Mouse (Mus musculus): ENCODE measurements around the gene Atf6b. TPM values are rescaled to one million over a fixed set of nuclear protein-coding genes. Genes with fewer than 3 reads are reported as not detected.

Gene Atf6b
- polyA plus RNA-seq (2021): 88.4 TPM

GRCm38 (mm10) chr17:34646906-34647787 is at the start of gene Atf6b:
Gene Atf6b, plus strand, starts transcription at chr17:34647146.
- CTCF ChIA-PET: interaction anchor here (1.3 kb wide), 1 partner anchor 28 kb away, joined by 4 read pairs; no protein-coding TSS in a partner anchor
- peak; percentile 79 for DNase-seq (ENCODE audit: low read depth, low spot score)

GRCm38 (mm10) chr17:34597566-34598095 is 49.3 kb upstream of the Atf6b start, which contains the start of gene Ager:
Gene Ager, plus strand, starts transcription at chr17:34597862.
- CTCF ChIA-PET: no interaction called here
- no peak for TF ChIP-seq CTCF (IDR thresholded peaks at IDR 0.05)
- no peak for ATAC-seq
- POLR2A ChIA-PET: interaction anchor here (2.0 kb wide), 1 partner anchor 10 kb away, joined by 6 read pairs; no protein-coding TSS in a partner anchor
- DNase-seq (ENCODE audit: low read depth, low spot score): no peak
- in situ Hi-C loops (cut with MboI; ENCODE audit: low pct_unique_long_range_greater_than_20kb): no loop called here
- no peaks in the 10 kb centered on the region for H3K27me3 ChIP-seq

More at GRCm38 (mm10) chr17:34646906-34647787, at the start of gene Atf6b:
- no peaks in the 10 kb centered on the region for H3K27me3 ChIP-seq
- peak; percentile 92 for ATAC-seq
- in situ Hi-C loops (cut with MboI; ENCODE audit: low pct_unique_long_range_greater_than_20kb): loop anchor here (25.0 kb wide), 1 partner anchor 490 kb away; the partner anchor contains the start of genes Apom, Bag6 and D17H6S53E
- no peak for TF ChIP-seq CTCF (IDR thresholded peaks at IDR 0.05)
- POLR2A ChIA-PET: no interaction called here

DNA sequence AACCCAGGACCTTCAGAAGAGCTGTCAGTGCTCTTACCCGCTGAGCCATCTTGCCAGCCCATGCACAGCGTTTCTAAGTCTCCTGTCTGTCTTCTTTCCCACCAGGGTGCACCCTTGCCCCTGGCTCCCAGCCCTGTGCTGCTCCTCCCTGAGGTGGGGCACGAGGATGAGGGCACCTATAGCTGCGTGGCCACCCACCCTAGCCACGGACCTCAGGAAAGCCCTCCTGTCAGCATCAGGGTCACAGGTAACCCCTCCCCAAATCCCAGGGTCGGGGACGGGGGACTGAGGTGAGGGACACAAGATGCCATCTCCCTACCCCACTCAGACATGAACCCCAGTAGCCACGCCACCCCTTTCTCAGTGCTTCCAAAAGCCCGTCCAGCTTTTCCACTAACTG is 47.1 kb upstream of the Atf6b start:
- DNase-seq (ENCODE audit: low read depth, low spot score) (no peak), ATAC-seq (no peak)
- TF ChIP-seq CTCF (IDR thresholded peaks at IDR 0.05): no peak
- in situ Hi-C loops (cut with MboI; ENCODE audit: low pct_unique_long_range_greater_than_20kb): no loop called here
- POLR2A ChIA-PET: interaction anchor here (1.0 kb wide), 1 partner anchor 9 kb away, joined by 3 read pairs; the partner anchor contains the start of gene Pbx2
- CTCF ChIA-PET: interaction anchor here (0.8 kb wide), 1 partner anchor 10 kb away, joined by 3 read pairs; the partner anchor contains the start of gene Gpsm3
- H3K27me3 ChIP-seq: no peaks in the 10 kb centered on the region

- no peak for ATAC-seq
- H3K27me3 ChIP-seq: no peaks in the 10 kb centered on the region
- ChIA-PET POLR2A (interaction anchor here (0.9 to 5.4 kb wide), 4 partner anchors 8 to 43 kb away, joined by 3 to 28 read pairs (median 4); partner anchors contain the start of genes Fkbpl and Pbx2), CTCF (no interaction called here)
- no peak for DNase-seq (ENCODE audit: low read depth, low spot score)
- in situ Hi-C loops (cut with MboI; ENCODE audit: low pct_unique_long_range_greater_than_20kb): no loop called here
- no peak for TF ChIP-seq CTCF (IDR thresholded peaks at IDR 0.05)
Observed at GRCm38 (mm10) chr17:34601796-34602195, 45.1 kb upstream of the Atf6b start.

DNA sequence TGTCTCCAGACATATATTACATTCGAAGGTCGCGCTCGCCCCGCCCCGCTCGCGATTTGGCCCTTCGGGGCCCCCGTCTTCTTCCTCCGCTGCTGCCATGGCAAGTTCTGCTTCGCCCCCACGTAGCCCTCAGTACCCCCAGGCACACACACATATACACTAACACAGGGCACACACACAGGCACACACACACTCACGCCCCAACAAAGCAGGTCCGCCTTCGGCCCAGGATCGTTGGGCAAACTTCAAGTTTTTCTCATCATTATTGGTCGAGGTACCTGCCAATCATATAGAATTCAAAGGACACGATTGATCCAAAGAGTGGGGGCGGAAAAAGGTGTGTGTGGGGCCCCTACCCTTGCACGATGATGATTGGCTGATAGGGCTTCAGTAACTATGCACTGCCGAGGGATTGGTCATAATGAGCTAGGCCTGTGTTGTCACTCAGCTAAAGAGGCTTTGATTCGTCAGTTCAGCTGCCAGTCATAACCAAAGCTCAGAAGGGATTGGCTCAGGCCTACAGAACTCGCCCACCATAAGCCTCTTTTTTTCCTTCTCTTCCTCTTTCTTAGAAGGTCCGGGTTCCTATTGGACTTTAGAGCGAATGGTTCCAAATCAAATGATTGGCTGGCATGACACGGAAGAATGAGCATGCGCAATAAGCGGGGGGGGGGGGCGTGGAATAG is 43.4 kb upstream of the Atf6b start, which contains the start of gene Rnf5:
Gene Rnf5 (minus strand): TSS at position 316 of the 686 bp plus-strand sequence.
- no peaks in the 10 kb centered on the region for H3K27me3 ChIP-seq
- peak; percentile 100 for DNase-seq (ENCODE audit: low read depth, low spot score)
- ChIA-PET POLR2A (interaction anchor here (2.3 to 5.4 kb wide), 2 partner anchors 10 to 13 kb away, joined by 12 to 28 read pairs; partner anchors contain the start of genes Gpsm3 and Pbx2), CTCF (interaction anchor here (1.0 to 2.1 kb wide), 4 partner anchors 9 to 26 kb away, joined by 3 to 13 read pairs (median 4); partner anchors contain the start of gene Prrt1)
- TF ChIP-seq CTCF (IDR thresholded peaks at IDR 0.05): no peak
- in situ Hi-C loops (cut with MboI; ENCODE audit: low pct_unique_long_range_greater_than_20kb): no loop called here
- ATAC-seq: peak; percentile 88

- H3K27me3 ChIP-seq: no peaks in the 10 kb centered on the region
- in situ Hi-C loops (cut with MboI; ENCODE audit: low pct_unique_long_range_greater_than_20kb): no loop called here
- CTCF ChIA-PET: interaction anchor here (1.0 to 2.1 kb wide), 3 partner anchors 9 to 25 kb away, joined by 3 to 13 read pairs (median 4); partner anchors contain the start of gene Prrt1
- ATAC-seq (peak; percentile 67), DNase-seq (ENCODE audit: low read depth, low spot score) (no peak)
- no peak for TF ChIP-seq CTCF (IDR thresholded peaks at IDR 0.05)
- POLR2A ChIA-PET: interaction anchor here (1.5 to 5.4 kb wide), 4 partner anchors 11 to 16 kb away, joined by 4 to 28 read pairs (median 8); partner anchors contain the start of genes Gpsm3 and Pbx2
Observed at GRCm38 (mm10) chr17:34604061-34604508, 42.9 kb upstream of the Atf6b start, which contains the start of gene Agpat1. Gene Agpat1, plus strand, starts transcription at chr17:34604262.

- ChIA-PET POLR2A (interaction anchor here (1.4 to 5.4 kb wide), 5 partner anchors 11 to 22 kb away, joined by 3 to 28 read pairs (median 5); partner anchors contain the start of genes Gpsm3 and Pbx2), CTCF (interaction anchor here (1.2 to 2.1 kb wide), 4 partner anchors 9 to 40 kb away, joined by 3 to 13 read pairs (median 4); partner anchors contain the start of genes Fkbpl and Prrt1)
- no peak for TF ChIP-seq CTCF (IDR thresholded peaks at IDR 0.05)
- in situ Hi-C loops (cut with MboI; ENCODE audit: low pct_unique_long_range_greater_than_20kb): no loop called here
- no peak for ATAC-seq
- H3K27me3 ChIP-seq: no peaks in the 10 kb centered on the region
- DNase-seq (ENCODE audit: low read depth, low spot score): no peak
Observed at GRCm38 (mm10) chr17:34604511-34605237, 42.3 kb upstream of the Atf6b start.

DNA sequence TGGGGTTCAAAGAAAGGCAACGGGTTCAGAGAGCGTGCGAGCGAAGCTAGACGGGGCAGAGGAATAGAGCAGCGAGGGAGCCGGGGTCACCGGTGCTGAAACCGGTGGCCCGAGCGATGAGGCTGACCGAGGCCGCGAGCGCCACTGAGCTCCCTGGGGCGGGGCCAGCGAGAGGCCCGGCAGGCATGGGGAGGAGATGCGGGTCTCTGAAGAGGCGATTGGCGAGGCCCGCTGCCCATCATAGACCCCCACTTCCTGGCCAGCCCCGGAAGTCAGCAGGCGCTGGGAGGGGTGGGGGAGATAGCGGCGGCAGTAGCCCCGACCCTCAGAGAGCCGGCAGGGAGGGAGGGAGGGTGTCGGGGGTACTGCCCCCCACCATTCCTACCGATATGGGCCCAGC is 41.3 kb upstream of the Atf6b start:
- DNase-seq (ENCODE audit: low read depth, low spot score): no peak

More for the DNA sequence above, 41.3 kb upstream of the Atf6b start:
- H3K27me3 ChIP-seq: no peaks in the 10 kb centered on the region
- peak; percentile 51 for ATAC-seq
- in situ Hi-C loops (cut with MboI; ENCODE audit: low pct_unique_long_range_greater_than_20kb): no loop called here
- CTCF ChIA-PET: interaction anchor here (1.2 to 2.1 kb wide), 3 partner anchors 10 to 39 kb away, joined by 3 to 13 read pairs (median 4); partner anchors contain the start of gene Fkbpl
- no peak for TF ChIP-seq CTCF (IDR thresholded peaks at IDR 0.05)
- POLR2A ChIA-PET: interaction anchor here (0.6 to 5.4 kb wide), 8 partner anchors 12 to 296 kb away, joined by 3 to 28 read pairs (median 4); partner anchors contain the start of genes Gpsm3 and Pbx2

Measured in Patski (cell line).